Mouse (Mus musculus) thymus, adult 2 months (tissue): ENCODE measurements around the gene Tbc1d14.

Experiments used
- CTCF ChIP-seq: fragments of 200-500 bp; IDR thresholded peaks from 2 replicates; pipeline ENCODE4 v1.5.1; 2012; ENCODE audit warnings: mild to moderate bottlenecking, control low read depth, low read length, moderate library complexity, borderline replicate concordance; ENCODE audit not compliant: control insufficient read depth, poor library complexity, insufficient read depth; ENCODE audit errors: extremely low read depth
- POLR2A ChIP-seq: fragments of 200-500 bp; IDR thresholded peaks from 2 replicates; pipeline ENCODE4 v1.6.1; 2012; ENCODE audit warnings: mild to moderate bottlenecking, low read length, control low read depth, moderate library complexity; ENCODE audit not compliant: control insufficient read depth, poor library complexity, insufficient read depth; ENCODE audit errors: extremely low read depth

GRCm38 (mm10) chr5:36489225-36489624 is 103.9 kb downstream of the Tbc1d14 start:
- TF ChIP-seq CTCF (no peak), POLR2A (no peak)
